Mouse (Mus musculus) megakaryocyte progenitor cell, adult 5-6 weeks (primary cell): ENCODE measurements around the gene Serp1. TPM values are rescaled to one million over a fixed set of nuclear protein-coding genes. Genes with fewer than 3 reads are reported as not detected.
"Not testable (repeated sequence)": the region's sequence is repeated elsewhere in the genome, so short reads cannot be mapped to it uniquely, and the experiment has no call there.

Experiments used
- ATAC-seq: replicated peaks from 2 replicates; pipeline ENCODE4 v1.8.0; 2016; ENCODE audit warnings: mild to moderate bottlenecking, moderate TSS enrichment, inconsistent platforms; ENCODE audit not compliant: poor library complexity
- total RNA-seq, 2 experiments: library from RNA; stranded (forward) in 1 of 2; stranded (reverse) in 1 of 2; fragments of 157-497, 149-512 nt in 1 of 2; fragments of 200-1000 nt in 1 of 2; gene quantifications; 2 replicates each; pipeline versions ENCODE4 v1.2.3 to v1.2.4; 2015 to 2017

The Serp1 gene
- total RNA-seq, 2 experiments from 2014 or later, result 130 to 136 TPM

- ATAC-seq, result peak; percentile 89
Observed at GRCm38 (mm10) chr3:58508020-58508750, 17.5 kb downstream of the Serp1 start.

DNA sequence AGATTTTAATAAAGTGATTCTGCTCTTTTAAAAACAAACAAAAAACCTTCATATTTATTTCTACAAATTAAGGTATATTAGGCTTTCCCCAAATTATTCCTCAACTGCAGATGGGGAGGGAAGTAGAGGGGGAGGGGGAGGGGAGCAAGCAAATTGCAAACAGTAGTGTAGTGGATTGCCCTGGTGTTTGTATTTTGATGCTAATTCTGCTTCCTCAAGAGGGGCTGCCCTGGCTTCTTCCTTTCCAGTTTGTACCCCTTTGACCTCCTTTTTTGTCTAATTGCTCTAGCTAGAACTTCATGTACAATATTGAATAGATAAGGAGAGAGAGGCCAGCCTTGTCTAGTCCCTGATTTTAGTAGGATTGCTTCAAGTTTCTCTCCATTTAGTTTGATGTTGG is 21.0 kb downstream of the Serp1 start:
- ATAC-seq, result no peak

DNA sequence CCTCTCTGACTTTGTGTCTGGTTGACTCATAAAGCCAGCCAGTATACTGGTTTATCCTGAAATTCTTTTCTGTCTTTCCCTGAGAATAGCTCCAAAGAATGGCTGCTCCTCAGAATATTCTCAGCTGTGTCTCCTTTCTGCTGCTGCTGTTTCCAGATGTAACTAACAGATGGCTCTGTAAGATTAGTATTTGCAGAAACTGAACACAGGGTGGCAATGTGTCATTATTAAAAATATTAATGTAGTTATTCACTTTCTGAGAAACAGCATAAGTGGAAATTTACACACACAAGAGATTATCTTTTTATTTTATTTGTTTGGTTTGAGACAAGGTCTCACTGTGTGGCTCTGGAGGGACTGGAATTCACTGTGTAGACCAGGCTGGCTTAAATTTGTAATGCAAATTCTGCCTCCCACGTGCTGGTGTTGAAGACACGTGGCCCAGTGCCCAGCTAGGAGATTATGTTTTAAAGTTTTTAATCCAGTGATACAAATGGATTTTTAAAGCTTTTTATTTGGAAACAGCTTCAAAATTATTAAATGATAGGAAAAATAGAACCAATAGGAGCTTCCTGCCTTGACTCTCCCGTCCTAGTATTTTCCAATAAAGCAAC is 21.9 kb downstream of the Serp1 start:
- peak; percentile 13; the same call in 1 of the 2 replicates for ATAC-seq

GRCm38 (mm10) chr3:58501961-58502360 is 23.7 kb downstream of the Serp1 start:
- peak; percentile 98 for ATAC-seq

DNA sequence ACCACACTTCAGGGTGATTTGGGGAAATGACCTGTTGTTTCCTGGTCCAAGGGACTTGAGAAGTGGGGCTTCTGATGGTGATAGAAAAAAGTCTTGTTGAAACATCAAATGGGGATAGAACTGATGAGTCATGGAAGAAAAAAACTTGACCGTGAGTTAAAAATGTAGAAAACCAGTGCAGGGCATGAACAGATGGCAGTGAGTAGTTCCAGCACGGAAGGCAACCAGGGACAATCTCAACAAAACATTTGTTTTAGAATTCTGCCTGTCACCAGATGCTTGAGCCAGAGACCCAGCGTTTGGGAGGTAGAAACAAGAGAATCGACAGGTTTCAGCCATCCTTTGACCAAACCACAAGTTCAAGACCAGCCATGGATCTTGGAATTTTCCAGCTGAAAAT is 32.1 kb downstream of the Serp1 start:
- no peak for ATAC-seq

DNA sequence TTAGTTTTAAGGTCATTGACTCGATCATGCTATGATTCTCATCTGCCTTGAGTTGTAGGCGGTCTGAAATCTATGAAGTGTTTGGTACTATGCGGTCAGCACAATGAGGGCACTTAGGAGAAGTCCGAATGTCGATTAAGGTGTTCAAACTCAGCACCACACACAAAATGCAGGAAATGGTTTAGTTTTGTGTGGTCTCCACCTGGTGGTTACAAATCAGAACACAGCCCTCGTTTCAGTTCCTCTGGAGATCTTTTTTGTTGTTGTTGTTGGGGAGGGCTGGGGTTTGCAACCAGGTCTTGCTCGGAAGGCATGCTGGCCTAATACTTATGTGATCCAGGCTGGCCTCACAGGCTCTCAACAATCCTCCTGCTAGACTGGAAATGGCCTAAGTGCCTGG is 34.9 kb downstream of the Serp1 start:
- ATAC-seq, result peak; percentile 76

DNA sequence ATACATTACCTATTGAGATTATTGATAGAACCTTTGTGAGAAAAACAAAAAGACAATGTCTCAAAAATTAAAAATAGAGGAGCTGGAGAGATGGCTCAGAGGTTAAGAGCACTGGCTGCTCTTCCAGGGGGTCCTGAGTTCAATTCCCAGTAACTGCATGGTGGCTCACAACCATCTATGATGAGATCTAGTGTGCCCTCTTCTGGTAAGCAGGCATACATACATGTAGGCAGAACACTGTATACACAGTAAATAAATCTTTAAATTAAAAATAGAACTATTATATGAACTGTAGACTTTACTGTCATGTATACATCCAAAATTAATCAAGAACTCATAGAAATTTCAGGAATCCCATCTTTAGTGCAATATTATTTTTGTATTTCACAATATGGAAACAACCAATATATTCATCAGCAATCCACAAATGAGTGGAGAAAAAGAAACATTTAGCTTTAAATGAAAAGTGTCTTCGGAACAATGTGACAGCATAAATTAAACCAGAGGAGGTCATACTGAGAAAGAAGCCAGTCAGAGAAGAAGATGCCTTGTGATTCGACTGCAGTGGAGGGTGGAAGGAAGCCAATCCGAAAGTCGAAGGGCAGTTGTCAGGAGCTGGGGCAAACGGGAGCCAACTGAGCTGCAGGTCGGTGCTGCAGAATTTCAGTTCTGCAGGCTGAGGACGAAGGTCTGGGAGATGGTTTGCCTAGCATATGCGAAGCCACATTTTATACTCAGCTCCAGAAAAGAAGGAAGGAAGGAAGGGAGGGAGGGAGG is 37.5 kb downstream of the Serp1 start:
- ATAC-seq, result peak; percentile 66; the same call in 1 of the 2 replicates

DNA sequence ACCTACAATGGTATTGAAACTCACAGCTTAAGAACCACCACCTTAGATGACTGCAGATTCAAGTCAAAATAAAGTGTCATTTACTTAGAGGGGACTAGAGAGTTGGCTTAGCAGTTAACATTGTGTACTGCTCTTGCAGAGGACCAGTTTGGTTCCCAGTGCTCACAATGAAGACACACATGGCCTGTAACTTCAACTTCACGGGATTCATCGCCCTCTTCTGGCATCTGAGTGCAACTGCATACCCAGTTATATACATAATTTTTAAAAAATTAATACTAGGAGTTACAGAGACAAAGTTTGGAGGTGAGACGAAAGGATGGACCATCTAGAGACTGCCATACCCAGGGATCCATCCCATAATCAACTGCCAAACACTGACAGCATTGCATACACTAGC is 38.6 kb downstream of the Serp1 start:
- no peak; the same call in 1 of the 2 replicates for ATAC-seq

- peak; percentile 88 for ATAC-seq
Observed at GRCm38 (mm10) chr3:58485883-58486282, 39.8 kb downstream of the Serp1 start.

DNA sequence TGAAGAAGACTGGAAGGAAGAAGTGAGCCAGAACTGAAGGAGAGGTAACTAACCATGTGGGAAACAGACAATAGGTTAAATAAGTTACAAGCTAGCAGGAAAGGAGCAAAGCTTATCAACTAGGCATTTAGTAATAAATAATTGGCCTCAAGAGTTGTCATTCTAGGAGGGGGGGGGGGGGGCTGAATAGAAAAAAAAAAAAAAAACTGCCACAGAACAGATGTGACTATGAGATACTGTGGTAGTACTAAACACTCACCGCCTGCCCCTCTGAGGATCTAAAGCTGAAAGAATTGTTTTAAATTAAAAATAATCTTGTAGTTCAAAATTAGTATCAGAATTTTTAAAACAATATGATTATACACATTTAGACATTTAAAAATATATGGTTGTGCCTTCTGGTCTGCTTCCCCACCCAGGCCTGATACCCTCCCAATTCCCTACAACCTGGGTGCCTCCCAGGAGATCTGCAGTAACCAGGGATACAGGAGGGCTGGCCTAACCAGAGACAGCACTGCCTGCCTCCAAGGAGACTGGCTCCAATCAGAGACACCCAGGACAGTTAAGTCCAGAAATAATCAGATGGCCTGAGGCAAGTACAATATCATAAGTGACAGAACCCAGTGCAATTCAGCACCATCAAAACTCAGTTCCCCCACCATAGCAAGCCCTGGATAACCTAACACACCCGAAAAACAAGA is 46.8 kb downstream of the Serp1 start:
- peak; percentile 60 for ATAC-seq

DNA sequence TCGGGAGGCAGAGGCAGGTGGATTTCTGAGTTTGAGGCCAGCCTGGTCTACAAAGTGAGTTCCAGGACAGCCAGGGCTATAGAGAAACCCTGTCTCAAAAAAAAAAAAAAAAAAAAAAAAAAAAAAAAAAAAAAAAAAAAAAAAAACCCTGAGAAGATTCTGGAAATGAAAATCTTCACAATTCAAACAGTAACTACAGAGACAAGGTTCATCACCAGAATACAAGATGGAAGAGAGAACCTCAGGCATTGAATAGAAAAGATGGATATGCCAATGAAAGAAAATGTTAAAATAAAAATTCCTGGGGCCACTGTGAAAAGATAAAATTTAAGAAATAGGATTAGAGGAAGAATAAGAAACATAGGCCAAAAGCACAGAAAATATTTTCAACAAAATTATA is 50.4 kb downstream of the Serp1 start:
- not testable (repeated sequence) for ATAC-seq

Other genes starting within 250 kb of the Serp1 start
- 15.8 and 17.3 TPM in 2 replicates for gene Tsc22d2, start 111.2 kb downstream of the Serp1 start, total RNA-seq (2015)
- gene Tsc22d2, start 111.2 kb downstream of the Serp1 start, total RNA-seq (2017), result 8.5 and 11.4 TPM in 2 replicates
- 173 and 174 TPM in 2 replicates for gene Eif2a, start 71 bp downstream of the Serp1 start, total RNA-seq (2015)
- gene Eif2a, start 71 bp downstream of the Serp1 start, total RNA-seq (2017), result 94.7 and 102 TPM in 2 replicates
- 138 and 142 TPM in 2 replicates for gene Selenot, start 50.7 kb upstream of the Serp1 start, total RNA-seq (2015)
- 176 and 180 TPM in 2 replicates for gene Selenot, start 50.7 kb upstream of the Serp1 start, total RNA-seq (2017)
- gene Erich6, start 111.3 kb upstream of the Serp1 start, total RNA-seq (2015), result 0.20 TPM in 1 of 2 replicates, not detected in the other
- gene Erich6, start 111.3 kb upstream of the Serp1 start, total RNA-seq (2017), result not detected in 2 replicates
- 16.0 and 21.2 TPM in 2 replicates for gene Siah2, start 166.5 kb upstream of the Serp1 start, total RNA-seq (2015)
- 7.0 and 10.5 TPM in 2 replicates for gene Siah2, start 166.5 kb upstream of the Serp1 start, total RNA-seq (2017)